Mouse (Mus musculus): ENCODE measurements around the gene Ifit3b. TPM values are rescaled to one million over a fixed set of nuclear protein-coding genes. Genes with fewer than 3 reads are reported as not detected.
"Not testable (repeated sequence)": the region's sequence is repeated elsewhere in the genome, so short reads cannot be mapped to it uniquely, and the experiment has no call there.

Gene Ifit3b
- polyA plus RNA-seq, 1 experiment = not detected

DNA sequence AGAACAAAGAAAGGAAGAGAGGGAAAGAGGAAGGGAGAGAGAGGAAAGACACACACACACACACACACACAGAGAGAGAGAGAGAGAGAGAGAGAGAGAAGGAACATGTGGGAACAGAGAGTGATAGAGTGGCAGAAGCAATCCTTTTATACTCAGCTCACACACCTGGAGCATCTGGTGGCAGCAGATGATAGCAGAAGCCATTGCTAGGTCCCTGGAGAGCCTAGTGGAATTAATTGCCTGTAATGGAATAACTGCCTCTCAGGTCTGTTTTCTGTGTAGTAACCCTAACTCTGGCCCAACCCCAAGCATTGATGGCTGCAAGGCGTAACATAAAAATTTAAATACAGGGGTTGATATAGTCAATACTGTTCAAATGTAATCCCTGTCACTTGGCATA is 36.7 kb upstream of the Ifit3b start:
- Histone ChIP-seq H3K79me2 (ENCODE audit: control insufficient read depth, insufficient read depth) (no peaks in the 10 kb centered on the region), H3ac (ENCODE audit: control insufficient read depth, insufficient read length, low read depth) (no peak overlapping the region), H3K27me3 (ENCODE audit: control insufficient read depth, insufficient read depth, insufficient read length) (no peaks in the 10 kb centered on the region), H3K79me3 (ENCODE audit: low read depth) (no peaks in the 10 kb centered on the region), H3K36me3 (ENCODE audit: control insufficient read depth, insufficient read depth) (no peaks in the 10 kb centered on the region), H3K4me3 (ENCODE audit: insufficient read depth, poor library complexity, severe bottlenecking) (no peak overlapping the region)
- TF ChIP-seq MYOD1 (IDR thresholded peaks at IDR 0.05; ENCODE audit: control insufficient read depth, insufficient read length, low read depth) = no peak
- no peak for TF ChIP-seq MYOG (IDR thresholded peaks at IDR 0.05; ENCODE audit: control insufficient read depth, extremely low read depth, insufficient read length)
- no peak for TF ChIP-seq USF1 (IDR thresholded peaks at IDR 0.05; ENCODE audit: low read depth)
- no peak for TF ChIP-seq CEBPB (IDR thresholded peaks at IDR 0.05; ENCODE audit: low read depth)
- TF ChIP-seq MAX (IDR thresholded peaks at IDR 0.05) = no peak

DNA sequence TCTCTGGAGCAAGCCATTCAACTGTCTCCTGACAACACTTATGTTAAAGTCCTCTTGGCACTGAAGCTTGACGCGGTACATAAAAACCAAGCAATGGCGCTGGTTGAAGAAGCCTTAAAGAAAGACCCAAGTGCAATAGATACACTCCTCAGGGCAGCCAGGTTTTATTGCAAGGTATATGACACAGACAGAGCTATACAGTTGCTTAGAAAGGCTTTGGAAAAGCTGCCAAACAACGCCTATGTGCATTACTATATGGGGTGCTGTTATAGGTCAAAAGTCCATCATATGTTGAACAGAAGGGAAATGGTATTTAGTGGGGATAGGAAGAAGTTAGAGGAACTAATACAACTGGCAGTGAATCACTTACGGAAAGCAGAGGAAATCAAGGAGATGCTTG is 34.1 kb upstream of the Ifit3b start:
- no peaks in the 10 kb centered on the region for H3K79me2 ChIP-seq (ENCODE audit: control insufficient read depth, insufficient read depth)
- TF ChIP-seq MYOD1 (IDR thresholded peaks at IDR 0.05; ENCODE audit: control insufficient read depth, insufficient read length, low read depth) (no peak), CTCF (IDR thresholded peaks at IDR 0.05; ENCODE audit: control insufficient read depth, insufficient read depth, insufficient read length) (no peak), MAX (IDR thresholded peaks at IDR 0.05) (no peak)
- no peaks in the 10 kb centered on the region for H3K79me3 ChIP-seq (ENCODE audit: low read depth)
- no peaks in the 10 kb centered on the region for H3K27me3 ChIP-seq (ENCODE audit: control insufficient read depth, insufficient read depth, insufficient read length)
- no peak overlapping the region for H3ac ChIP-seq (ENCODE audit: control insufficient read depth, insufficient read length, low read depth)
- H3K4me3 ChIP-seq (ENCODE audit: insufficient read depth, poor library complexity, severe bottlenecking) = no peak overlapping the region
- no peaks in the 10 kb centered on the region for H3K36me3 ChIP-seq (ENCODE audit: control insufficient read depth, insufficient read depth)

DNA sequence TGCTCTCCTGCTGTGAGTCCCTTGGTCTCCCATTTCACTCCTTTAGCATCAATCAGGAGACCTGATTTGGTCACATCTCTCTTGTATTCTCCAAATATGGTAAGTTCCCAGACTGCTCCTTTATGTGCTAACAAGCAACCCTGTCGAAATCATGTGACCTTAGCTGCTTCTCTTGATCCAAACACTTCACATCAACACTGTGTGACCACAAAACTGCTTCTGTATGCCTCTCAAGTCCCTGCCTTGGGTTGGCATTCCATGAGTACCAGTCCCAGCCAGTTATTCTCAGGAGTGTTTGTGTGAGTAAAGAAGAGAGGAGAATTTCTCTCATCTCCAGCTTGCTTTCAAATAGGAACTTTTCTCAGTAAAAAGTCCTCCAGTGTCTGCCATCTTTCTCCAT is 30.6 kb upstream of the Ifit3b start:
- Histone ChIP-seq H3K79me2 (ENCODE audit: control insufficient read depth, insufficient read depth) (no peaks in the 10 kb centered on the region), H3ac (ENCODE audit: control insufficient read depth, insufficient read length, low read depth) (no peak overlapping the region), H3K79me3 (ENCODE audit: low read depth) (no peaks in the 10 kb centered on the region), H3K27me3 (ENCODE audit: control insufficient read depth, insufficient read depth, insufficient read length) (no peaks in the 10 kb centered on the region), H3K4me3 (ENCODE audit: insufficient read depth, poor library complexity, severe bottlenecking) (no peak overlapping the region), H3K36me3 (ENCODE audit: control insufficient read depth, insufficient read depth) (no peaks in the 10 kb centered on the region)
- no peak for TF ChIP-seq MAX (IDR thresholded peaks at IDR 0.05)
- no peak for TF ChIP-seq MYOD1 (IDR thresholded peaks at IDR 0.05; ENCODE audit: control insufficient read depth, insufficient read length, low read depth)
- no peak for TF ChIP-seq MYOG (IDR thresholded peaks at IDR 0.05; ENCODE audit: control insufficient read depth, extremely low read depth, insufficient read length)
- no peak for TF ChIP-seq FOSL1 (IDR thresholded peaks at IDR 0.05; ENCODE audit: insufficient read depth, low read length, poor library complexity, severe bottlenecking)
- no peak for TF ChIP-seq CTCF (IDR thresholded peaks at IDR 0.05; ENCODE audit: control insufficient read depth, insufficient read depth, insufficient read length)

DNA sequence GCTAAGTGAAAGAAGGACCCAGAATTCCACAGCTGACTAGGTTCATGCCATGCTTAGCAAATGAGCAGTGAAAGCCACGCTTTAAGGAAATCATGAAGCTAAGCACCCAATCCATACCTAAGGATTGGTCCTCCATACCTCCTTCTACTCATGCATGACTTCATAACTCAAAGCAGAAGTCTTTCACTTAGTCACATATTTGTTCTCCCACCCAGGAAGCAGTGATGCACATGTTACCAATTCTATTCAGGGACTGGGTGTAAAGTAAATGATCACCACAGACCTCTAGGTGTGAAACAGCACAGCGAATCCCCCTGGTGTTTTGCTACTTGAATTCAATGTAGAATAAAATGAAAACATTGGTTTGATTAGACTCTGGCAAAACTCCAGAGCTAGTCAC is 25.1 kb upstream of the Ifit3b start:
- H3K79me3 ChIP-seq (ENCODE audit: low read depth); H3K79me2 ChIP-seq (ENCODE audit: control insufficient read depth, insufficient read depth); H3ac ChIP-seq (ENCODE audit: control insufficient read depth, insufficient read length, low read depth): not testable (repeated sequence)

DNA sequence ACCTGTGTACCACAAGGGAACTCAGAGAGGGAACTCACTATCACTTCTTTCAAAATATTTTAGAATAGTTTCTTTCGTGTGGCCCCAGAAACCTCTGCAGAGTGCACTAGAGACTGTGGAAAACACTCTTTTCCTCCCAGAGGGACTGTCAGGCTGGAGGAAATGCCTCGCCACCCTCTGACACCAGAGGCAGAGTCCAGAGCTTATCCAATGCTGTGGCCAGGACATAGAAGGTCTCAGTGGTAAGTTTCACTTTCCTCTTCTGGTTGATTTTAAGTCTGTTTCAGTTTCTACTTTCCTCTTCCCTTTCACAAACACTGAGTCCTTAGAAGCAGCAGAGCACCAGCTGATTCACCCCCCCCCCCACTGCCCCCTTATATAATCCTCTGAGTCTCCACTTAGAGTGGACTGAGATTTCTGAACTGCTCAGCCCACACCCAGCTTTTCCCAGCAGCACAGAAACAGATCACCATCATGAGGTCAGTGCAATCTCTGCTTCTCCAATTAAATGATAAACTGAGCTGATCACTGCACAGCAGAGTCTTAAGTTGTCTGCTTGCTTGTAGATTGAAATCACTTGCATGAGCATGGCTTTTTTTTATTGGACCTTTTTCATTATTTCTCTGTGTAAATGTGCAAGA is 24.5 kb upstream of the Ifit3b start, which contains the start of gene Ifit3:
TSS of gene Ifit3 (plus strand) at position 406 of the 641 bp plus-strand sequence.
- not testable (repeated sequence) for H3K4me3 ChIP-seq (ENCODE audit: insufficient read depth, poor library complexity, severe bottlenecking); H3K79me3 ChIP-seq (ENCODE audit: low read depth); H3ac ChIP-seq (ENCODE audit: control insufficient read depth, insufficient read length, low read depth); H3K27me3 ChIP-seq (ENCODE audit: control insufficient read depth, insufficient read depth, insufficient read length); H3K36me3 ChIP-seq (ENCODE audit: control insufficient read depth, insufficient read depth); H3K79me2 ChIP-seq (ENCODE audit: control insufficient read depth, insufficient read depth)

More for the DNA sequence above, 25.1 kb upstream of the Ifit3b start:
- not testable (repeated sequence) for H3K36me3 ChIP-seq (ENCODE audit: control insufficient read depth, insufficient read depth); H3K4me3 ChIP-seq (ENCODE audit: insufficient read depth, poor library complexity, severe bottlenecking); H3K27me3 ChIP-seq (ENCODE audit: control insufficient read depth, insufficient read depth, insufficient read length)

DNA sequence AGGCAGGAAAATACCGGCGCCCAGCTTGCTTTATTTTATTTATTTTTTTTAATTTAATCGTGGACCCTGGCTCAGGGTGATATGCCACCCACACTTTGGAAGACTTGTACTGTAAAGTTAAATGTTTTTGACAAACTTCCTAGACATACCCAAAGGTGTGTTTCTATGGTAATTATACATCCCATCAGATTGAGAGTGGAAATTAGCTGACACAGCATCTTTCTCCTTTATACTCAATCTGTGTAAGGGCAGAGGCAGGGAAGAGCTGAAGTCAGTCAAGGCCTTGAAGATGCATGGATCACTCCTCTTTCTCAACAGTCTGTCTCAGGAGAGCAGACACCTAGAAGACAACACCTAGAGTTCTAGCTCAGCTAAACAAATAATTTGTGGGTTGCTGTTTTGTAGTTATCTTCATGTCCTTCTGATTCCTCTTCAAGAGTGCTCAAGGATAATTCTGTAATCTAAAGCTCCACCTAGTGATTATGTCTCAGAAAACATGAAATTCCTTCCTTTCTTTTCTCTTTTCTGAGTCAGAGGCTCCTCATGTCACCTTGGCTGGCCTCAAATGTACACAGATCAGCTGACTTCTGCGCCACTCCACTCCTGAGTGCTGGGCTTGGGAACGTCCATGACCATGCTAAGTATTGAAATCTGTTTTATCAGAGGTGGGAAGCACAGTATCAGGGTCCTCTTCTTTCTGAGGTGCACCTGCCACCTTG is 21.9 kb upstream of the Ifit3b start:
- not testable (repeated sequence) for H3K36me3 ChIP-seq (ENCODE audit: control insufficient read depth, insufficient read depth); H3K27me3 ChIP-seq (ENCODE audit: control insufficient read depth, insufficient read depth, insufficient read length); H3K4me3 ChIP-seq (ENCODE audit: insufficient read depth, poor library complexity, severe bottlenecking); H3K79me2 ChIP-seq (ENCODE audit: control insufficient read depth, insufficient read depth); H3K79me3 ChIP-seq (ENCODE audit: low read depth); H3ac ChIP-seq (ENCODE audit: control insufficient read depth, insufficient read length, low read depth)

DNA sequence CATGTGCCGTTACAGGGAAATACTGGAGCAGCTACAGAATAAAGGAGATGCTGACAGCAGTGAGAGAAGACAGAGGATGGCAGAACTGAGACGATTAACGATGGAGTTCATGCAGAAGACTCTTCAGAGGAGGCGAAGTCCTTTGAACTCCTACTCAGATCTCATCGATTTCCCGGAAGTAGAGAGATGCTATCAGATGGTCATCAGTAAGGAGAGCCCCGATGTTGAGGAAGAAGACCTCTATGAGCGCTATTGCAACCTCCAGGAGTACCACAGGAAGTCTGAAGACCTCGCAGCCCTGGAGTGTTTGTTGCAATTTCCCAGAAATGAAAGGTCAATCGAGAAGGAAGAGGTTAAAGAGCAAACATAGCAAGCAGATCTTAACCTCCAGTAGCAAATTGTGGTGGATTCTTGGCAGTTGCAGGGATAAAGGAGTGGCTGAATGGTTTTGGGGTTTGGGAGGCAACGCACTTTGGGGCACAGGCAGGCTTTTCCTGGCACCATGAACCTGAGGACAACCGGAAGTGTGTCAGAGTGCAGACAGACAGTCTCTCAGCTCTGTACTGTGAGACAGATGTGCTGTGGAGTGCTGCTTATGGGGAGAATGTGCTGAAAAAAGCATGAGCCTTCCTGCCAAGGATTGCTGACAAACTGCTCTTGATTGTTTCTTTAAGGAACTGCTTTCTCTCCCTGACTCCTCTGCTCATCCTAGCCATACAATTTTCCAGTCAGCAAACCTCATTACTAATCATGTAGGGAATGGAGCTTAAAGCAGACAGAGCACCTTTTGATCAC is 19.7 kb upstream of the Ifit3b start:
- not testable (repeated sequence) for H3ac ChIP-seq (ENCODE audit: control insufficient read depth, insufficient read length, low read depth); H3K36me3 ChIP-seq (ENCODE audit: control insufficient read depth, insufficient read depth)

More for the DNA sequence above, 19.7 kb upstream of the Ifit3b start:
- not testable (repeated sequence) for H3K79me3 ChIP-seq (ENCODE audit: low read depth); H3K79me2 ChIP-seq (ENCODE audit: control insufficient read depth, insufficient read depth); H3K27me3 ChIP-seq (ENCODE audit: control insufficient read depth, insufficient read depth, insufficient read length); H3K4me3 ChIP-seq (ENCODE audit: insufficient read depth, poor library complexity, severe bottlenecking)
